Mouse (Mus musculus): ENCODE measurements around the gene Chd8.
"Not testable (repeated sequence)": the region's sequence is repeated elsewhere in the genome, so short reads cannot be mapped to it uniquely, and the experiment has no call there.

Gene Chd8

DNA sequence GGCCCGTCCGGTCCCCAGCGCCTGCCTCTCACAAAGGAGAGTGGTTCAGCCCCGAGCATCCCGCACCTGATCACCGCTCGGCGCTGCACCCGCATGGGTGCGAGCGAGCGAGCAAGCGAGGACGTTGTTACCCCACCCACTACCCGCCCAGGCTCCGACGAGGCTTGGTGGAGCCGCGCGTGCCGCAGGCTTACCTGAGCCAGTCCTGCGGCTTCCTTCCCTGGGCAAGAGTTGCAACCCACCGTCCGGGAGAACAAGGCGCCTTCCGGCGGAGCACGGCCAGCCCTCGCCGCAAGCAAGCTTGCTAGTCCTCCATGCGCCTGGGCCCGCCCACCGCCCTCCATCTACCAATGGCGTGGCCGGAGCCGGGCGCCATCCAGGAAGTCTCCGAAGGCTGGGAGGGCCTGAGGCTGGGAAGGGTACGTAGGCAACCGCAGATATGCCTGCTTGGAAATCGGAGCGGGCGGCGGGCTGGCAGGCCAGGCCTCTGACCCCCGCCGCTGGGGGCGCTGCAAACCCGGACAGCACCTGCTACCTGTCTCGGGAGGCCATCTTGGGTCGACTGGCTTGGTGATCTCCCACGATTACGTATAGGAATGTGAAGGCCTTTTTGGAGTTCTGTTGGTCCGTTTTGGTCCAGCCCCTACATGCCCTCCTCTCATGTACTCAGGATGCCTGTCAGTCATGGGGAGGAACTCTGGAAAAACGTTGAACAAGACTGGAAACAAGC is at the start of gene Chd8:
Chd8 (minus strand) TSS at position 297 of the 730 bp plus-strand sequence.
- no peak for DNase-seq (ENCODE audit: extremely low spot score, low read depth, low spot score)

DNA sequence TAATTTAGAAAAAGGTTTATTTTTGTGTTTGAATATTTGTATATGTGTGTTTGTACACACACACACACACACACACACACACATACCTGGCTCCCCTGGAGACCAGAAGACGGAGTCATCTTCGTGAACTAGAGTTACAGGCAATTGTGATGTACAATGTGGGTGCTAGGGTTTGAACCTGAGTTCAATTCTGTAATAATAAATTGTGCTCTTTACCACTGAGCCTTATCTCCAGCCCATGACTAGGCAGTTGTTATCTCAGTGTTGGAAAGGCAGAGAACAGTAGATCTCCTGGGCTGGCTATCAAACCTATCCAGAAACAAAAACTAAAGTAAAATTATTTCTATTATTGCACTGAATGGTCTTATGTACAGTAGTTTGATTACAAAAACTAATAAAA is 48.5 kb upstream of the Chd8 start:
- no peak for DNase-seq (ENCODE audit: extremely low spot score, low read depth, low spot score)

DNA sequence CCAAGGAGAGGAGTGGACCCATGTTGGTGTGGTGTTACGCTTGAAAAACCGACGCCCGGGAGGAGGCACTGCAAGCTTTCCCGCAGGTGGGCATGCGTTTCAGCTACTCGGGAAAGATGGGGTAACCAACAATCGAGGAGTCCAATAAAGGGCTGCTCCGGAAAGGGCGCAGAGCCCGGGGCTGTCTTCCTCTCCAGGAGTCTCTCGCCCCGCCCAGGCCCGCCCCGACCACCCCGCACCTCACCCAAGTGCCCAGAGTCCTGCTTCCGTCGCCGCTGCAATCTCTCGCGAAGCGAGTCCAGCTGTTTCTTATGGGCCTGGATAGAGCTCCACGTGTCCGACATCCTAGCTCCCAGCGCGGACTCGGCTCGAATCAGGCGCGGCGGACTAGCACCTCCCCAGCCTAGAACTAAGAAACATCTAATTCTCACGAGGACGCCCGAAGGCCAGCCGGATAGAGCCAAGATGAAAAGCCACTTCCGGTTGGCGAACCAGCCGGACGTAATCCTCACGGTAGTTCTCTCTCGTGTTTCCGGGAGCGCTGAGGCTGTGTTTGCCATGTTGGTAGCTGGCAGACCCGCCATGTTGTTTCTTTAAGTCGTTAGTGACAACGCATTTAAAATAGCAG is 47.2 kb upstream of the Chd8 start, which contains the start of gene Mettl3:
Mettl3 (minus strand) TSS at position 485 of the 628 bp plus-strand sequence.
- DNase-seq (ENCODE audit: extremely low spot score, low read depth, low spot score): peak; percentile 75

DNA sequence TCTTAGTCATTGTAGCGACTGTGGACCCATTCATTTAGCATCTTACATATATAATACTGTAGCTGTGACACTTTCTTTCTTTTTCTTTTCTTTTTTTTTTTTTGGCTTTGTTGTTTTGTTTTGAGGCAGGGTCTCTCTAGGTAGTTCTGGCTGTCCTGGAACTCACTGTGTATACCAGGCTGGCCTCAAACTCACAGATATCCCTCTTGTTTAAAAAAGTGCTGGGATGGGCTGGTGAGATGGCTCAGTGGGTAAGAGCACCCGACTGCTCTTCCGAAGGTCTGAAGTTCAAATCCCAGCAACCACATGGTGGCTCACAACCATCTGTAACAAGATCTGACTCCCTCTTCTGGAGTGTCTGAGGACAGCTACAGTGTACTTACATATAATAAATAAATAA is 45.9 kb upstream of the Chd8 start:
- not testable (repeated sequence) for DNase-seq (ENCODE audit: extremely low spot score, low read depth, low spot score)

DNA sequence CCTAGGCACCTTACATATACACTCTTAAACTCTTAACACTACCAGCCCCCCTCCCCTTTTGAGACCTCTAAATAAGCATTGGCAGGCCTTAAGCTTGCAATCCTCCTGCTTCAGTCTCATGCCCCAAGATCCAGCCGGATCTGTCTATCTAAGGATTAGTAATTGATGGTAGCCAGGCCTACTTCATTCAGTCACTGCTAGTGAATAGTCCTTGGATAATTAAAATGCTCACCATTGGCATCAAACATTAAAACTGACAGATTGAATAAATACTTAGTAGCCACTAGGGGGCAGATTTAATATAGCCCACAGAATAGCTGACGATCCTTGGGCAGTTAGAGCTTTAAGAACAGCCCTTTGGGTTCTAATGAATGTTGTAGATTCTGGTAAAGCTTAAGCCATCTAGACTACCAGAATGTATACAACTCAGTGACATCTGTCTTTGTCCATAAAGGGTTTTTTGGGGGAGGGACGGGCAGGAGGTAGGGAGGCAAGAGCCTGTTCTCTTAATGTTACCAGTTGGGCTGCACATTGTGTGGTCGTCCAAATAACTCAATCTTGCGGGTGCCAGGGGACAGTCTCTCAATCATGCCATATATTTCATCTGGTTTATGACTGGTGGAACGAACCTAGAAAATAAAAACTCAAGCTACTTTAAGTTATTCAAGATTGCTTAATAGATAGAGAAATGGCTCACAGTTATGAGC is 38.1 kb upstream of the Chd8 start:
- DNase-seq (ENCODE audit: extremely low spot score, low read depth, low spot score): no peak

DNA sequence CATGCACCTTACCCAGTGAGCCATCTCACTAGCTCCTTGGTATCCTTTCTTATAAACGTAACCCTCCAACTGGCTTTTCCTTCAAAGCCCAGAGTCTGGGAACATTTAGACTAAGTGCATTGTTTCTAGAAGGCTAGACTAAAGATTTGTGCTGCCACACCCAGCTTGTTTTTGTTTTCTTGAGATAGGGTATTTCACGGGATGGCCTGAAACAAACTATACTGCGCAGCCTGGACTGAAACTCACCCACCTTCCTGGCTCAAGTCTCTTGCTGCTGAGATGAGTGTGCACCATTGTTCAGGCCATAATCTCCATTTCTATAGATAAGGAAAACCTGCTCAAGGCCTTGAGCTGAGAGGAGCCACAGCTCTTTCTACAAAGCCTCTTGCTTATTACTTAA is 26.6 kb upstream of the Chd8 start:
- DNase-seq (ENCODE audit: extremely low spot score, low read depth, low spot score): no peak

DNA sequence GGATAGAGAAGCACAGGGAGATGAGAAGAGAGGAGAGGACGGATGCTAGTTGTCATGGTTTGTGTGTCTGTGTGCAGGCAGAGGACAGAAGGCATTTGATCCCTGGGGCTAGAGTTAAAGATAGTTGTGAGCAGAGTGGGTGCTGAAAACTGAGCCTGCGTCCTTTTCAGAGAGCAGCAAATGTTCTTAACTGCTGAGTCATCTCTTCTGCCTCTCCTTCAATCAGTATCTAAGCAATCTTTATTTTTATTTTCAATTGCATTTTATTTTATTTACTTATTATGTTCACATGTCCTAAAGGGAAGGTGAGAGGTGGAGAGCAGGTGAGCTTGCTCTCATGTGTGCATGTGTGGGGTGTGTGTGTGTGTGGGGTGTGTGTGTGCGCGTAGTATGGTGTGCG is 26.0 kb upstream of the Chd8 start:
- no peak for DNase-seq (ENCODE audit: extremely low spot score, low read depth, low spot score)

DNA sequence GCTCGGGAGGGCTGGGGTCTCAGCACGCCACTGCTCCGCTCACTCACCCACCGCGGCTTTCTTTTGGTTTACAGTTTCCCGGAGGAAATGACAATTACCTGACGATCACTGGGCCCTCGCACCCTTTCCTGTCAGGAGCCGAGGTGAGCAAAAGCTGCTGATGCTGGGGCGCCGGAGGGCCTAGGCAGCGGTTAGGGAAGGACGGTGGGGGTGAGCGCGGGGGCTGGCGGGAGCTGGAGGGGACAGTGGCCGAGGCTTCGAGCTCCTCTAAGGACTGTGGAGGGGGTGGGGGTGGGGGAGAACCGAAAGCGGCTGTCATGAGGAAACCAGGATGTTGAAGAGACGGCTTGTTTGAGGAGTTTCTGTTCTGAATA is 22.2 kb upstream of the Chd8 start:
- DNase-seq (ENCODE audit: extremely low spot score, low read depth, low spot score): no peak

DNA sequence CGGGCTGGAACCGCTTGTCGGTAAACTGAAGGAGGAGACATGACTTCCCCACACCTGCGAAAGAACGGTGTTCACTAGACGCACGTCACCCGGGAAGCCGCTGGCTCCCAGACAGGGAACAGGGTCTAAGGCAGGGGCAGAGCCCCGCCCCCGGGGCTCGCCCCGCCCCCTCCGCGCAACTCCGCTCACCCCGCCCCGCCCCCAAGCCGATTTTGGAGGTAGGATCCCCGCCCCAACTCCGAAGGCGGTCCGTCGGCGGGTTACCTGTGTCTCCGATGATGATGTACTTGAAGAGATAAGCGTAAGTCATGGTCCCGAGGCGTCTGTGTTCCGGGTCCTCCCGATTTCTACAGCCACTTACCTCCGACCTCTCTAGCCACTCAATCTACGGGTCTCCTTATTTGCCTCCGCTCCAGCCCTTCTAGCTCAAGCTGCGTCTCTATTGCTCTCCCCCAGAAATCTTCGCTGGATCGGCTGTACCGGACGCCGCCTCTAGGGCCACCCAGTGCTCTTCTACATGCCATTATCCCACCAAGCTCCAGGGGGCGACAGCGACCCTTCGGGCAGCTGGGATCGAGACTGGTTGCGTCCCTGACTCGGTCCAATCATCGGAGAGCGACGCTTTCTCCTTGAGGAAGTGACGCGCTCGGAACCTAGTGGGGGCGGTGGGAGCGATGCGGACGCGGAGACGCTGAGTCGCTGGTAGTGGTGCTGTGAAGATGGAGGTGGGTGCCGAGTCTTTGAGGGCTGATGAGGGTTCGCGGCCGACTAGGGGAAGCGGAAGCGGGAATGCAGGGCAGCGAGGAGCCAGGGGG is 21.6 kb upstream of the Chd8 start, which contains the start of the genes Tox4 and Rab2b:
Tox4 (plus strand) TSS at position 215 of the 815 bp plus-strand sequence.
Rab2b (minus strand) TSS at position 614 of the 815 bp plus-strand sequence.
- DNase-seq (ENCODE audit: extremely low spot score, low read depth, low spot score): peak; percentile 98

DNA sequence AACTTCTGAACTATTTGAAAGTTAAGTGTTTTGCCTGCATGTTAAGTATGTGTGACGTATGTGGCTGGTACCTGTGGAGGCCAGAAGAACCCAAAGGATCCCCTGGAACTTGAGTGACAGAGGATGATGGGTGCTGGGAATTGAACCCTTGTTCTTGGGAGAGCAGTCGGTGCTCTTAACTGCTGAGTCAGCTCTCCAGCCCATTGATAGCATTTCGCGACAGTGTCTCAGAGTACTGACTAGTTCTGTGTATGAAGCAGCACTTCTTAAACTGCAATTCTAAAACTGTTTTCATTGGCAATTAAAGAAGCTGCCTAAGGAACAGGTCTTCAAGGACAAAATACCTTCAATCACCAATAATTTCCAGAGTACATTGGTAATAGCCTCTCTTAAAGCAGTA is 19.6 kb upstream of the Chd8 start:
- no peak for DNase-seq (ENCODE audit: extremely low spot score, low read depth, low spot score)

DNA sequence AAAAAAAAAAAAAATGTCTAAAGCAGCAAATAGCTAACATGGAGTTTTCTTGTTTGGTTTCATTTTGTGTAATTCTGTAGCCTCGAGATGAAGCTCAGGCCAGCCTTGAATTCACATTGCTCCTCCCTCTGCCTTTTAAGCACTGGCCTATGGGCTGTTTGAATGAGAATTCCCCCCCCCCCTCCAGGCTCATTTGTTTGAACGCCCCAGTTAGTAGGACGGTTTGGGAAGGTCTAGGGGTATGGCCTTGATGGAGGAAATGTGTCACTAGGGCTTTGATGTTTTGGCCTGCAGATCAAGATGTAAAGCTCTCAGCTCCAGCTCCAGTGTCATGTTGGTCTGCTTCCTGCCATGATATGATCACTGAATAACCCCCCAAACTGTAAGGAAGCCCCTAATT is 15.2 kb upstream of the Chd8 start:
- no peak for DNase-seq (ENCODE audit: extremely low spot score, low read depth, low spot score)

DNA sequence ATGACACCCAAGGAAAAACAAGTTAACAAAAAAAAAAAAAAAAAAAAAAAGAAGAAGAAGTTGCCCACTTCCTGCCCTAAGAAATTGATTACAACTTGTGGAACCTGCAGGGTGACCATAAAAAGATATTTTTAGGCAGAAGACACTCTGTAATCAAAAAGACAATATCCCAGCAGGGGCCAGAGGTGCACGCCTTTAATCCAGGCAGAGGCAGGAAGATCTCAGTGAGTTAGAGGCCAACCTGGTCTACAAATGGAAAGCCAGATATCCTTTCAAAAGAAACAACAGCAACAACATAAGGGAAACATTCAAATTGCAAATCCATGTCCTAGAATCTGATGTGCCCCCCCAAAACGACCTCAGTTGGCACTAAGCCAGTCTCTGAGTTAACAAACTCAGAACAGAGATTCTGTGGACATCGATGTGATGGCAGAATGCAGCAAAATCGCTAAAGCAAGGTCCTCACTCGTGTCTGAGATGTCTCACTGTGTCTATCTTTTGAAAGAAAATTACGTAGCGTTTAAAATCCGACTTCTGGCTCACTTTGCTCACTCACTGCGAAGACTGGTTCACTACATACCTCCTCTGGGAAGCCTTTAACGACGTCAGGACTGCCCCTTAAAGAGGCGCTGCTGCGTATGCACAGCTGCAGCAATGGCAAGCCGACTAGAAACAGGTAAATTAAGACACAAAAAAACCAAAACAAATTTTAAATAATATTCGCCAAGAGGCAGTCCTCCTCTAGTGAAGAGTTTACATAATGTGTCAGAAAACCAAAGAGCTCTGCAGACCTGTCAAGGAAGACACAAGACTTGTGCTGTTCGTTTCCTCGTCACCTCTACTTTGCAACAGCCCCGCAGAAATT is 1.0 kb downstream of the Chd8 start:
- no peak for DNase-seq (ENCODE audit: extremely low spot score, low read depth, low spot score)

DNA sequence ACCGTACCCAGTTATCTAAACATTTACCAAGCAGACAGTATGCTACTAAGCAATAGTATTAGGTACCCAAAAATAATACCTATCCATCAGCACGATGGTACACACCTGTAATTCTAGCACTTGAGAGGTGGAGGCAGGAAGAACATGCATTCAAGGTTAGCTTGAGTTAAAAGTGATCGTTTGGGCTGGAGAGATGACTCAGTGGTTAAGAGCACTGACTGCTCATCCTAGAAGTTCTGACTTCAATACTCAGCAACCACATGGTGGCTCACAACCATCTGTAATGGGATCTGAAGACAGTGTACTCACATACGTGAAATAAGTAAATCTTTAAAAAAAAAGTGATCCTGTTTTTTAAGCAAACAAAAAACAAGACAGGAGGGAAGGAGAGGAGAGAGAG is 11.5 kb downstream of the Chd8 start:
- DNase-seq (ENCODE audit: extremely low spot score, low read depth, low spot score): no peak

DNA sequence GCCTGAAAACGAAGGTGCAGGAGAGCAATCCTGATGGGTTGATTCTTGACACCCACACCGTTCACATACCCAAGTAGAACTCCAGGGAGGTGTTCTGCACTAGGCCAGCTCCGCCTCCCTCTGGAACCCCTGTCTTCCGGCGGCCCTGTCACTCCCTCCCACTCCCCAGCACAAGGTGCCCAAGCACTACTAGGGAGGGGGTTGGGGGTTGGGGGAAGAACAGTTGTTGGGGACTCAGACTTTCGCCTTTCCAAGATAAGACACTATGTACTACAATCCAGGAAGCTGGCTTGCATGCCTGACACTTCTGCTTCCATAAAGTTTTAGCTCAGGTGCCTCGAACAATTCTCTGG is 12.9 kb downstream of the Chd8 start:
- no peak for DNase-seq (ENCODE audit: extremely low spot score, low read depth, low spot score)

DNA sequence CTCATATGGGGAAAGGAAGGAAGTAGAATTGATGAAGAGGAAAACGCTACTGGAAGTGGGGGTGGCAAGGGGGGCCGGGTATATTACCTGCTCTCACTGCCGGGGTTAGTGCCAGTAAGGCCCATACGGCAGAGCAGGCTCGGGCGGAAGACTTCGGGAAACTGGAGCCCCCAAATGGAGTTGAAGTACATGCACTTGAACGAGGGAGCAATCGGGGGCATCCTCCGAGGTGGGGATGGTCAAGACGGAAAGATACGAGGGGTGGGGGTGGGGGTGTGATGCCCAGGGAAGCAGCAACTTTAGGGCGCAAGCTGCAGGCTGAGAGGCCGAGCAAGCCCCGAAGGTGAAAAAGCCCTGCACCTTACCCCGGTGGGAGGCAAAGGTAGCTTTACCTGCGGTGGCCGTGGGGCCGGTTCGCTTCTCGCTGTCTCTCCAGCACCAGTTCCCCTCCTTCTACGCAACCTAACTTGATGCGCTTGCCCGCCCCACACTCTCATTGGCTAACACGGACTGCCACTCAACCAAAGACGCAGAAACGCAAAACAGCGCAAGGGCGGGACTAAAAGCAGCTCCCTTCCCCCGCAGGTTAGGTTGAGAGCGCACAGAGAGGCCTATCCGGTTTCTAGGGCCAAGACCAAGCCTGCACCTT is 13.4 kb downstream of the Chd8 start:
- peak; percentile 95 for DNase-seq (ENCODE audit: extremely low spot score, low read depth, low spot score)

DNA sequence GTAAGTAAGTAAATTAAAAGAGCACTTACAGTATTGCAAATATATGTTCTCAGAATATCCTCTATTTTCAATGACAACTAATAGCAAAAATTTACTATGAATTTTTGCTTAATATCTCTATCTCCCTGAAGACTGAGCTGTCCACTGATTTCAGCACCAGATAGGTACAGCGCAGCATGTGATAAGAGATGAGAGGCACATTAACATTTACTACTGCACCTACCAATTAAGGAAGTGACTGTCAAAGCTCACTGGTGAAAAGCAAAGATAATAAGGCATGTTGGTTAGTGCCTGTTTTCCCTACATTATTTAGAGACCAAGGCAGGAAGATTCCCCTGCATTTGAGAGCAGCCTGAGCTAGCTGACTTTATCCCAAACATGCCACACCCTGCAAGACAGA is 21.4 kb downstream of the Chd8 start:
- no peak for DNase-seq (ENCODE audit: extremely low spot score, low read depth, low spot score)

DNA sequence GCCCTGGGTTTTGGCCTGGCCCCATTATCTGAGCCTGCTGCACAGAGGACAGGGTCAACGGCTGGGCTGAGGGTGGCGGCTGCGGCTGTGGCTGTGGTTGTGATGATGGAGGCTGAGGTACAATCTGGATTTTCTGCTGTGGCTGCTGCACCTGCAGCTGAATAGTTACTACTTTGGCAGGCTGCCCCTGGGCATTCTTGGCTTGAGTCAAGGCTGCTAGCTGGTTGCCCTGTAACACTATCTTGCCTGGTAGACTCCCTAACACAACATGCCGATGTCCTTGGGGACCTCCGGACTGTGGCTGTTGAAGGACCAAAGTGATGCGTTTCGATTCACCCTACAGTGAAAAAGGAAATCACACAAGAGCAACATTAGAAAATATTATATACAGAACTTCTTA is 22.4 kb downstream of the Chd8 start:
- no peak for DNase-seq (ENCODE audit: extremely low spot score, low read depth, low spot score)

DNA sequence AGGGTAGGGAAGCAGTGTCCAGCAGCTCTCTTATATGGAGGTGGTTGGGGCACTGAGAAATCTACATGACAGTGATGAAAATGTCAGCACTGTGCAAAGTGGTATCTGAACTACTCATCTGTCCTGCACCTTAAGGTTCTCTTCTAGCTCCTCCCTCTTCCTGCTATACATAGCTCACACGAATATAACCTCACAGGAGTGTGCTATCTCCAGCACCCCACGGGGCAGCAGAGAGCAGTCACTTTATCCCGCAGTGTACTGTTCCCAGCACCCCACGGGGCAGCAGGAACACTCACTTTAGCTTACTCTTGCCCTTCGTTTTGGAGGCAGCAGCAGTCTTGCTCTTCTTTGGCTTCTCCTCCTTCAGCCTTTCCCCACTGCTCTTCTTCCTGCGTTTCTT is 25.3 kb downstream of the Chd8 start:
- no peak for DNase-seq (ENCODE audit: extremely low spot score, low read depth, low spot score)

DNA sequence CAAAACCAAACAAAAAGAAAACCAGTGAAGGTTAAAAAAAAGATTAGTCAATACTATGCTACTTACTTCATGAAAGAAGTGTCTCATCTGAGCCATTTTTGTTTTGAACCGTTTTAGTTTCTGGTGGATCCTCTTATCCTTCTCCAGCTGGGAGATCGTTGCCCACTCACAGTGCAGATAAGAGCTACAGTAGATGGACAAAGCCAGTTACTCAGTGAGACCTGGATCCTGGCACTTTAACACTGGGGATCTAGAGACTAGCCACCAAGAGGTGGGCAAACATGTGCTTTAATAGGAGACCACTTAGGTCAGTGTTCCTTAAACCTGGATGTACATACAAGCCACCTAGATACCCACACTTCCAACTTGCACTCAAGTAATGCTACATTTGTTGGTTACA is 31.6 kb downstream of the Chd8 start:
- DNase-seq (ENCODE audit: extremely low spot score, low read depth, low spot score): no peak

DNA sequence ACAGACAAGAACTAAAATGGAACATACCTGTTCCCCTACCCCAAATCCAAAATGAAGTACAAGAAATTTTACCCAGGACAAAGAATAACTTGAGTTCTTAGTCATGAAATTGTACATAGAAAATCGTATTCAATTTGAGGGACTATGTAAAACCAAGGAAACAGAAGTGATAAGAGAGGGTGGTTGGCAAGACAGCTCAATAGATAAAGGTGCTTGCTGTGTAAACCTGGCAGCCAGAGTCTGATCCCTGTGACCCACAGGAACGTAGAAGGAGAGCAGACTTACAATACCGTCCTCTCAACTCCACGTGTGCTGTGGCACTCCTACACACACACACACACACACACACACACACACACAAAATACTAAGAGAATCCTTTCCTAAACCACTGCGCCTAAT is 40.3 kb downstream of the Chd8 start:
- DNase-seq (ENCODE audit: extremely low spot score, low read depth, low spot score): no peak

All from hindlimb bud, embryonic 11.5 days (tissue).